Mouse (Mus musculus) erythroblast, adult 5-6 weeks (primary cell): ENCODE results near the gene Tnk2. TPM values are rescaled to one million over a fixed set of nuclear protein-coding genes. Genes with fewer than 3 reads are reported as not detected.
A peak's percentile ranks its signal among the peaks of the same experiment; 100 is the strongest.

Experiments
- ATAC-seq: replicated peaks from 2 replicates; pipeline ENCODE4 v1.8.0; 2016; ENCODE audit warnings: moderate number of reproducible peaks, mild to moderate bottlenecking, moderate TSS enrichment, inconsistent platforms; ENCODE audit not compliant: poor library complexity, low FRiP score, severe bottlenecking
- total RNA-seq, 2 experiments: library from RNA; stranded (forward) in 1 of 2; stranded (reverse) in 1 of 2; fragments of 150-400 nt in 1 of 2; fragments of 200-764, 138-1000 nt in 1 of 2; gene quantifications; 2 replicates each; pipeline versions ENCODE4 v1.2.3 to v1.2.4; 2015 to 2017; ENCODE audit warnings: low replicate concordance in 2 of 2

Gene Tnk2
- 15.8 and 33.2 TPM in 2 replicates for total RNA-seq (2015; ENCODE audit: low replicate concordance)
- 19.6 and 29.7 TPM in 2 replicates for total RNA-seq (2017; ENCODE audit: low replicate concordance)

DNA sequence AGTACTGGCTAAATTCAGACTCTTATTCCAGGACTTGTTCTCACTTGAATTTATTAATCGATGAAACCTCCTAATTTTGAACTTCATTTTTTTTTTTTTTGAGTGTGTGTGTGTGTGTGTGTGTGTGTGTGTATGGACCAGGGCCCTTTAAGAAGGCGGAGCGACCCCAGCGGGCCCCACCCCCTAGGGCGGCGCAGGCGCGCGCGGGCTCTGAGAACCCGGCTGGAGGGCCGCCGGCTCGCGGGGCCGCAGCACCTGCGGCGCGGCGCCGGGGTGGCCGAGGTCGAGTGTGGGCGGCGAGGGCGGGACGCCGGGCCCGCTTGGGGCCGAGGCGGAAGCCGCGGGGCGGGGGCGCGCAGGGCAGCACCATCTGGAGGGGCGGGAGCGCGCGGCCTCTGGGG is at the start of gene Tnk2:
Gene Tnk2, plus strand, starts transcription at position 214 of the 401 bp plus-strand sequence.
- peak; percentile 70 for ATAC-seq

DNA sequence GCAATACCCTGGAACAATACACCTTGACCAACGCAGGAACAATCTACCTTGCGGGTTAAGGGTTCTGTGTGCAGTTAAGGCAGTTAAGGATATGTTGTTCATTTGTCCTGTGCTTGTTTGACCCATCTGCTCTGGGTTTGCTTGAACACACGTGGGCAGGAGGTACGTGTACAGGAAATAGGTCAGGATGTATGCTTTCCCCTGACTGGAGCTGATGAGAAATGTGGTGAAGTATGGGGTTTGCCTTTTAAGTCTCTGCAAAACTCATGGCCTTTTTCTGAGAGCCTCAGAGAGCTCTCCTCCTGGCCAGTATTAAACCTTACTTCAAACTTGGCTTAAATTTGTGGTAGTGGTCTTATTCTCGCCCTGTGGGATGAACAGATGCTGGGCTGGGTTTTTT is 49.8 kb upstream of the Tnk2 start:
- ATAC-seq, result no peak

- ATAC-seq, result no peak
Observed at GRCm38 (mm10) chr16:32594701-32595100, 49.0 kb upstream of the Tnk2 start.

DNA sequence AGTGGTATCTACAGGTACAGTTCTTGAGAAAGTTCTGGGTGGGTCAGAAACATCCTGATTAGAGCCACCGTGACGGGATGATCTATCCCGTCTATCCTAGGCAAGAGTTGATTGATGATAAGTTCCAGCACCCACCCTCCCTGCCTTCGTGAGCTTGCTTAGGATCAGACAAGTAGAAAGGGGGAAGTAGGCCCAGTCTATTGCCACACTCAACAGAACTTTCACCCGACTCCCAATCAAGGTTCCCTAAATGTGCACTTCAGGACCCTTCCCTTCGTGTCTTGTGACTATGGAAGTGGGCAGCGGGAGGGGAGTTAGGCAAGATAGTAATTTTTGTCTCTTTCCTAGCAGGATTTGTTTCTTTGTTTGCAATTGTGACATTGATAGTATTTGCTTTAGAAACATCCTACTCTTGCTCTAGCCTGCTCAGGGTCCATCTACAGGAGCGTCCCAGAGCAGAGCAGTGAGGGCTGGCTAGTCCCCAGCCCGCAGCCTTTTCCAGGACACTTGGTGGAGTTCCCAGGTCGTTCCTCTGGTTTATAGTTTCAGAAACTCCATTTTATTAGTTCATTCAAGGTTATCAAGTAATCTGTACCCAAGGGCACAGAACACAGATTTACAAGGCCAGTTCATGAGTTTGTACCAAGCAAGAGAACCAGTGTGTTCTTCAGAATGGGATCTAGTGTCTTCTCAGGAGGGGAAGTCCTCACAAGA is 48.4 kb upstream of the Tnk2 start:
- no peak for ATAC-seq

- ATAC-seq, result peak; percentile 98
Observed at GRCm38 (mm10) chr16:32597909-32598381, 45.7 kb upstream of the Tnk2 start.

DNA sequence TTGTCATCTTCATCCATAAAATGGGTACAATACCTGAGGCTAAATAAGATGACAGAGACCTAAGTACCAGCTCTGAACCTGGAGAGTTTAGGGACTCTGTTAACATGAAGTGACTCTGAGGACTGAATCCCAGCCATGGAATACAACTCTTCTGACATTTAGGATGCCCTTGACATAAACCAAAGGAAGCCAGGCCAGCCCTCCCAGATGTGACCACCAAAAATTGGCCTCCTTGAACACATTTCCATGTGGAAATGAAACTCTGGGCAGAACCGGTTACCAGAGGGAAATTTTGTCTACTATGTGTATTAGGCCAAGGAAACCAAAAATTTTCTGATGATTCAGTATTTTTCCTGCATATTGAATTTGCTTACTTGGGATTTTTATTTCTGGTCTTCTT is 44.5 kb upstream of the Tnk2 start:
- no peak for ATAC-seq

GRCm38 (mm10) chr16:32602193-32602685 is 41.4 kb upstream of the Tnk2 start:
- ATAC-seq, result no peak

DNA sequence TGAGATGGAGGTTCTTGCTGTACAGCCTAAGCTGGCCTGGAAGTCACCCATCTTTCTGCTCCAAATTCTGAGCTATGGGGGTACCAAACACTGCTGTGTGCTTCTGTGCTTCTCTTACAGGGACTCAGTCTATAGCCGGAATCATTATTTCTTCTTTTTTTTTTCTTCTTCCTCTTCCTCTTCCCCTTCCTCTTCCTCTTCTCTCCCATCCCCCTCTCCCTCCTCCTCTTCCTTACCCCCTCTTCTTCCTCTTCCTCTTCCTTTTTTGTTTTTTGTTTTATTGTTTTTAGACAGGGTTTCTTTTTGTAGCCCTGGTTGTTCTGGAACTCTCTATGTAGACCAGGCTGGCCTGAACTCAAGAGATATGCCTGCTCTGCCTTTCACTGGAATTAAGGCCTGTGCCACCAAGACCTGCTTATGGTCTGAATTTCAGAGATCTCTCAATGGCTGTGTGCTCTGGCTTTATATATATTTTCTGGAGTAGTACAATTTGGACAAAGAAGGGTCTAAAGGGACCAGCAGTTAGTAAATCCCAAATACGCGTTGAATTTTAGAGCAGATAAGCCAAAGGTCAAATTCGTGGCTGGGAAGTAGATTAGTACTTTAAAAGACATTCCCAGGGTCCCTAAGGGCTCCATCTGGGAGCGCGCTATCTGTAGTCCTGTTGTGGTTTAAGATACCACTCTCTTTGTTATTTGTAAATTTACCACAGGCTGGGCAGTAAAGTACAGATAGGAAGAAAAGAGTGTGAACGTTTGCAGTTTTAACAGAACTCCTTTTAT is 35.9 kb upstream of the Tnk2 start:
- no peak for ATAC-seq

DNA sequence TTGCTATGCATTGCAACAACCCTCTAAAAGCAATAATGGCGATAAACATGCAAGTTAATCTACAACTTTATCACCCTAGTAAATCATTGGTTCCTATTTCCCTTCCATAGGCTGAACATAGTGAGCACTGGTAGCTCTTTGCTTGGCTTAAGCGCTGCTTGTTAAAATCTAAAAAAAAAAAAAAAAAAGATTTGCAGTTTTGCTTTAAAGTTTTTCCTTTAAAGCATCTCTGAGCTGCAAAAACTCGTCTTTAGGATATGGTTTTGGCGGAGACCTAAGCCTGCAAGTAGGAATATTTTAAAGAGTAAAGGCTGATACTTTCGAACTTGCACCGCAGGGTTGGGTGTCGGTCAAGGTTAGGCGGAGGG is 35.3 kb upstream of the Tnk2 start:
- no peak for ATAC-seq

GRCm38 (mm10) chr16:32608712-32609400 is 34.8 kb upstream of the Tnk2 start, which contains the start of gene Tfrc:
Gene Tfrc (plus strand): TSS chr16:32608920.
- peak; percentile 80 for ATAC-seq

DNA sequence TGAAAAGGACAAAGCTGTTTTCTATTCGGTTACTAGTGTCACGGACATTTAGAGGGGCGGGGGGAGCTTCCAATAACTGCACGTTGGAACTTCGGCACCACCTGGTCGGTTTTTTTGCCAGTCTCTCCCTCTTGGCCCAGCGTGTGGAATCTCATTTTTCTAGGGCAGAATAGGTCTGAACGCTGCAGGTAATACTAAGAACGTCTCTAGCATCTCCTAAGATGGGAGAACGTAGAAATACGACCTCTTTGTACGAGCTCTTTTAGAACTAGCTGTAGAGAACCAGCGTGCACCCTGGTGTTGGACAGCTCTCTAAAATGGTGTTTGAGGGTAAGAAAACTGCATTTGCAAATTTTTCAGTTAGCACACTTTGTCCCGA is 34.3 kb upstream of the Tnk2 start:
- no peak for ATAC-seq

DNA sequence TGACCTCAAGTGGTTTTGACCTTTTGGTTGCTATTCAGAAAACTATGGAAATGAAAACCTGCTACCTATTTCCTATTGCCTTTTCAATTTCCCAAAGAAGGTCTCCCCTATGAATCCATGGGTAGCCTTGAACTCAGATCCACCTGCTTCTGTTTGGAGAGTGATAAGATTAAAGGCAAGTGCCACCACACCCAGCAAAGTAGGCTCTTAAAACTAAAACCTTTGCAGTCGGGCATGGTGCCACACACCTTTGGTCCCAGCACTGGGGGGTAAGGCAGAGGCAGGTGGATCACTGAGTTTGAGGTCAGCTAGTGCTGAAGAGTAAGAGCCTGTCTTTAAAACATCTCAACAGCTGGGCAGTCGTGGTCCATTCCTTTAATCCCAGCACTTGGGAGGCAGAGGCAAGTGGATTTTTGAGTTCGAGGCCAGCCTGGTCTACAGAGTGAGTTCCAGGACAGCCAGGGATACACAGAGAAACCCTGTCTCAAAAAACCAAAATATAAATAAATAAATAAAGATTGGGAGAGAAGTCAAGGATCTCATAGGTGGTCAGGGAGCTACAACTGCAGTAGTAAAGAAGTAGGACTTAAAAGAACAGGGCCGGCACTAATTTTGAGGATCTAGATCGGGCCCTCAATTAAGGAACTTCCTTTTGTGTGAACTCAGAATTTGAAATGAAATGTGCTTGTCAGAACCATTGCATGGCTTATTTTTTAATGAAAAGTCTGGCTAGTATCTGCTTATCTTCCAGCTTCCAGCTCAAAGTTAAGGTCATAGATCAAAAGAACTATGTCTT is 33.0 kb upstream of the Tnk2 start:
- peak; percentile 51 for ATAC-seq

GRCm38 (mm10) chr16:32612052-32612451 is 31.6 kb upstream of the Tnk2 start:
- peak; percentile 61 for ATAC-seq

GRCm38 (mm10) chr16:32613269-32613834 is 30.3 kb upstream of the Tnk2 start:
- ATAC-seq, result no peak

GRCm38 (mm10) chr16:32614047-32614446 is 29.6 kb upstream of the Tnk2 start:
- ATAC-seq, result no peak

- no peak for ATAC-seq
Observed at GRCm38 (mm10) chr16:32618946-32619345, 24.7 kb upstream of the Tnk2 start.

DNA sequence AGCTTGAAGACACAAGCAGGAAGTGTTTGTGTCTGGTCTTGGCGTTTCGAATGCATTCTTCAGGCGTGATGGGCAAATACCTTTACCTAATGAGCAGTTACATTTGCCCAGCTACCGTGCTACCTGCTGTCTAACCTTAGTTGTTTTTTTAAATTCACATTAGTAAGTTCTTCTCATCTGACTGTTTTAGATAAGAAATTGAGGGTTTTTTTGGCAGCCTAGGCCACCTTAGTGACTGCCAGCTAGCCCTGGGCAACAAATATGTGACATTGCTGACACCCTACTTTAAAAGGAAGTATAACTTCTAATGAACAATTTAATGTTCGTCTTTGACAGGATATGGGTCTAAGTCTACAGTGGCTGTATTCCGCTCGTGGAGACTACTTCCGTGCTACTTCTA is 15.5 kb upstream of the Tnk2 start:
- ATAC-seq, result no peak

- ATAC-seq, result no peak
Observed at GRCm38 (mm10) chr16:32632328-32632824, 11.3 kb upstream of the Tnk2 start.

DNA sequence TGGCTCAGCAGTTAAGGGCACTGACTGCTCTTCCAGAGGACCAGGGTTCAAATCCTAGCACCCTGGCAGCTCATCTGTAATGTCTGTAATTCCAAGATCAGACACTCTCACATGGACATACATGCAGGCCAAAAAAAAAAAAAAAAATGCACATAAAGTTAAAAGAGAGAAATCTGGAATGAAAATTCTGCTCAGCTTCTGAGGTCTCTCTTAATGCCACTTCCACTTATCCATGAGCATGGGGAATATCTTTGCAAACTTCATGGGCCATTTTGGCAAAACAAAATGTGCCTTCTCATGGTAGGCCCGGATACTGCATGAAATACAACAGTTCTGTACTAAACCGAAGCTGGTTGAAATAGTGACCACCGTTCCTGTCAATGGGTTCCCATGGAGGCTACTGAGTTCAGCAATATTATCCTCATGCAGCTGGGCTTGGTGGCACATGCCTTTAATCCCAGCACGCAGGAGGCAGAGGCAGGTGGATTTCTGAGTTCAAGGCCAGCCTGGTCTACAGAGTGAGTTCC is 10.1 kb upstream of the Tnk2 start:
- no peak for ATAC-seq
